Mouse (Mus musculus): ENCODE measurements around the gene Slit3.
A peak's percentile ranks its signal among the peaks of the same experiment; 100 is the strongest.

Gene Slit3

DNA sequence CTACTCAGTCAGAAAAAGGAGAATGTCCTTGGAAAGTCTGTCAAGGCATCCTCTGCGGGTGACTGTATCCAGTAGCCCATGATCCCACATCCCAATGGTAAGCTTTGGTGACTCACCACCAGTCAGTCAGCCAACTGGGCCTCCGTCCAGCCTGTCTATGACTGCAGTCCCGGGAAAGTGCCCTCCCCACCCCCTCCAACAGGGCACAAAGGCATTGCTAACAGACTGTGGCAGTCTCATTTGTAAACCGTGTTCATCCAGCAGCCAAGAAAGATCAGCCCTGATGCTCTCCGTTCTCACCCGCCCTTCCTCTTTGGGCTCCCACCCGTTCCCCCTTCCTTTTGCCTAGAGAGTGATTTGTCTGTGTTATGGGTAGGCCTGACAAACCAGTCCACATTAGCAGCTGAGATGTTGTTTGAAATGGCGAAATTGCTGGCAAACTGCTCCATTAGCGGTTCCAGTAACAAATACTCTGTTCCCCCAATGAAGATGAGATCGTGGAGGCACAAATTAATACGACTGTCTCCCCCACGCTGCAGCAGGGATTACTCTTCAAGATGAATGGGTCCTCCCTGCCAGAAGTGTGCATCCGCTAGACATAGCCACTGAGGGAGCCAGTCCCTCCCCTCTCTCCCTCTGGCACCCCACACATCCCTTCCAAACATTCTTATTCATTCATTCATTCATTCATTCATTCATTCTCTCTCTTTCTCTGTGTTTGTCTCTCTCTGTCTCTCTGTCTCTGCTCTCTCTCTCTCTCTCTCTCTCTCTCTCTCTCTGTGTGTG, 466.3 kb downstream of the Slit3 start:
- peak; percentile 87 for DNase-seq (ENCODE audit: low spot score)

- DNase-seq (ENCODE audit: low spot score): no peak
Observed at GRCm38 (mm10) chr11:35589892-35590291, 468.9 kb downstream of the Slit3 start.

GRCm38 (mm10) chr11:35593146-35594034, 472.4 kb downstream of the Slit3 start:
- no peak for DNase-seq (ENCODE audit: low spot score)

DNA sequence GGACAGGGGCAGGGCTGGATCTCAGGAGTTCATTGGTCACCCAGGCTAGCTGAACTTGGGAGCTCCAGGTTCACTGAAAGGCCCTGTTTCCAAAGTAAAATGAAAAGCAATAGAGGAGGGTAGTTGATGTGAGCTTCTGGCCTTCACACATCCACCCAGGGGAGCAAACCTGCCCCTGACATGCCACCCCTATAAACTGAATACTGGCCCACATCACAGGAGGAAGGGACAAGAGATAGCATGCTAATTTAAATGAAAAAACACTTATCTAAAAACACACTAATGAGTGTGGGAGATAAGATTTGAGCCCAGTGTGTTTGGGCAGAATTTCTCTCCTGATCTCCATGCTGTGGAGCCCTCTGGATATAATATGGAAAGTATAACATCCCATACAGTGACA, 475.0 kb downstream of the Slit3 start:
- DNase-seq (ENCODE audit: low spot score): no peak

- DNase-seq (ENCODE audit: low spot score): peak; percentile 35
Observed at GRCm38 (mm10) chr11:35597882-35598281, 476.9 kb downstream of the Slit3 start.

DNA sequence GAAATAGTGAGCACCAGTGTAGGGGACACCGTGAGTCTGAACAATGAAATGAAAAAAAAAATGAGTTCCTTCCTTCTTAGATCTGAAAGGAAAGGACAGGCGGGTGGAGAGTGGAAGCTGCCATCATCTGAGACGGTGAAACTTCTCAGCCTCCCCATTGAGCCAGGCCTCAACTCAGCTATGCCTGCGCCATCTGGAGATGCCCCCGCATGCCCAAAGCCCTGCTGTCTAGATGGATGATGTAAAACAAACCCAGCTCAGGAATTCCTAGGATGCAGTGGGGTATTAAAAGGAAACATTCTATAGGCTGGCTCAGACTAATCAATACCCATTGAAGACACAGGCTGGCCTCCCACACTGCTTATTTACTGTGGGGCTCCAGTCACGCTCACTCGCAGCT, 477.7 kb downstream of the Slit3 start:
- peak; percentile 49 for DNase-seq (ENCODE audit: low spot score)

DNA sequence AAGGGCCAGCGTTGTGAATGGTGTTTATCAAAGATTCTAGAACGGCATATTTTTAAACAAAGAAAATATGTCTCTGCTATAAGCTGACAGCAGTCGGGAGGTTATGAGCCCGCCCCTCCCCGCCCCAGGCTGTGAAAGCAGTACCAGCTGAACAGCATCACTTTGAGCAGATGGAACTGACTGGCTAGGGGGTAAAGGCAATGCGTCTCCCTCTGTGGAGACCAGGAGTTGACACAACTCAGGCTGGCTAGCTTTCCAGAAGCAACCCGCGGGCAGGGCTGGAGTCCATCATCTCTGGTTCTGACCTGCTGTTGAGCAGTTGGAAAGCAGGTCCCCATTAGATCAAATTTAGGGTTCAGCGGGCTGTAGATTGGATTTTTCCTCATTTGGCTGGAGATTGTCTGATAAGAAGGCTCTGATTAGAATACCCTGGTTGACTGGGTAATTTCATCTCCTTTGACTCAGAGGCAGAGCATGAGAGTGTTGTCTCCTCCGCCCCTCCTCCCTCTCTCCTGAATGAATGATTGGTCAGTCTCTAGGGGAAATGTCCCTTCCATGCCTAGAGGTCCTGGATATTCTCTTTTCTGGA, 480.7 kb downstream of the Slit3 start:
- DNase-seq (ENCODE audit: low spot score): no peak

DNA sequence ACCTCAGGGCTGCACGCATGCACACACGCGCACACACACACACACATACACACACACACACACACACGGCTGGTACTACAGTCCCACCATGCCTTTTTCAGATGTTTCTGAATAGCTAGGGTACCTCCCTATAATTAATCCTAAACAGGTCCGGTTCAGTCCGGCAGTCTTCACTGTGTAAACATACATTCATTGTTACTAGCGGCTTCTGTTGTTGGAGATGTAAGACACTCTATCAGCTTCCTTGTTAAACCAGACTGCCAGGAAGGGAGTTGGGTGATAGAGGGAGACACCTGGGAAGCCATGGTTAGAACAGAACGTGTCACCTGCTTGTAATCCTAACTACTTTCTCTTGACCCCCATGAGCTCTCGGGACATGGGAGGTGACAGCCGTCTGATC, 481.6 kb downstream of the Slit3 start:
- no peak for DNase-seq (ENCODE audit: low spot score)

- no peak for DNase-seq (ENCODE audit: low spot score)
Observed at GRCm38 (mm10) chr11:35603946-35604345, 482.9 kb downstream of the Slit3 start.

DNA sequence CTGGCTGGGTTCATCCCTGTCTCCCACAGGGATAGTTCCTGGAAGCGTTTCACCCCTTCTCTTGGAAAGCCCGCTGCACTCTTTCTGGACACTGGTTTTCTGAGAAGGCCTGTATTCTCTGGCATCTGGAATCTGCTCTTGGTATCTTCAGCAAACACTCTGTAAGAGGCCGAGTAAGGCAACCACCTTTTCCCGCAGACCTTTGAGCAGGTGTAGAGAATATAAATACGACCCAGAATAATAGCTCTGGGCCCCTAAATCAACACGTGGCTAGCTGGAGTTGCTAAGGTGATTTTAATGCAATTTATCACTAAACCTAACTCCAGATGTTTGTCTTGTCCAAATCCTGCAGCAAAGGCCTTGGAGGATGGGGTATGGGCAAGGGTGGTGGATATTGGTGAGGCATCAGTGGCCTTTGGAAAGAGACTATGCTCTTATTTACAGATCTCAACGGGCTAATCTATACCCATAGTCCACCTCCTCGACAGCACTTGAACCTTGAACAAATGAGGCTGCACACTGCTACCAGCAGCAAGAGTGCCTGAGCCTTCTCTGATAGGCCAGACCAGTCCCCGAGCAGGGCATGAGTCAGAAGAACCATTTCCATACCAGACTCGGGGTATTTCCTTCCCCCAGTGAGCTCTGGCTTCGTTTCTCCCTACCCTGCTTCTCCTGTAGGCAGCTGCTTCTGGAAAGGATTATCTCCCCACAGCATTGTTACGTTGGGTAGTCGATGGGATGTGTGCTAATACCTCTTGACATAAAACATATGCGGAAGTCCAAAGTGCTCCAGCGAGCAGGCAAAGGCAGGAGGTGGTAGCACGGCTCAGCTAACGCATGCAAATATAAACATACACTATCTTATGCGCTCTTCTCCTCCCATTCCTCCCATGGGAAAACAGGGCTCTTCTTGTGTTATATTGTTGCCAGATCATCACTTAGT, 484.1 kb downstream of the Slit3 start:
- no peak for DNase-seq (ENCODE audit: low spot score)

- DNase-seq (ENCODE audit: low spot score): peak; percentile 53
Observed at GRCm38 (mm10) chr11:35607191-35607590, 486.2 kb downstream of the Slit3 start.

DNA sequence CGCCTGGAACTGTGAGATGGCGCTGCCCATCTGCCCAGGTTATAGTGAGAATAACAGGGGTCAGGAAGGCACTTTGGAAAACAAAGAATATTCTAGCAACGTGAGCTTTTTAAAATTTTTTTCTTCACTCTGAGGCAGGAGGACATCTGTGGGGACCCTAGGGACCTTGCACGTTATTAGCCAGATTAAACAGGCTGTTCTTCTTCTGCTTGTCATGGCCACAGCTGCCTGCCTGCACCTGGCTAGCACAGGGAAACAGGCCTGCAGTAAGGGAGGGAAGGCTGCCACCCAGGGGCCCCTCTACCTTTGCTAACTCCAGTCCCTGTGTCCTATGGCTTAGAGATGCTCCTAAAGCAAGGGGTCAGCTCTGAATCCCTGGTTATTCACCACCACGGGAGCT, 487.8 kb downstream of the Slit3 start:
- no peak for DNase-seq (ENCODE audit: low spot score)

DNA sequence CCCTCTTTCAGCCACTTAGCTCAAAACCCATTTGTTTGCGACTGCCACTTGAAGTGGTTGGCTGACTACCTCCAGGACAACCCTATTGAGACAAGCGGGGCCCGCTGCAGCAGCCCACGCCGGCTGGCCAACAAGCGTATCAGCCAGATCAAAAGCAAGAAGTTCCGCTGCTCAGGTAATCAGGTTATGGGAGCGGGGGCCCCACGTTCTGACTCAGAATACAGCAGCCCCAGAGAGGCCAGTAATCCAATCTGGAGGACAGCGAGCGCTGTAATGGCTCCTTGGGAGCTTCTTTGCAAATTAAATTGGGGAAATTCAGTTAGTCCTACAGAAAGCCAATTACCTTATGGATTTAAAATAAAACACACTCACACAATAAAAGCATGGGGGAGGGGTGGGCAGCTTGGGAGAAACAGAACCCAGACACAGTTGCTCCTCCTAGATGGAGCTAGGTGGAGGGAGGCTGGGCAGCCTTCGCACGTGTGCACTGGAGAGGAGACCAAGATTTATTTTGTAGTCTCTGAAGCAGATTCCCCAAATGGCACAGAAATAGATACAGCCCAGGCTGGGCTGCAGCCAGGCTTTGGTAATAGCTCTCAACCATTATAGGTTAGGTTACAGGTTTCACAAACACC, 491.4 kb downstream of the Slit3 start:
- no peak for DNase-seq (ENCODE audit: low spot score)

GRCm38 (mm10) chr11:35614530-35614929, 493.5 kb downstream of the Slit3 start:
- no peak for DNase-seq (ENCODE audit: low spot score)

DNA sequence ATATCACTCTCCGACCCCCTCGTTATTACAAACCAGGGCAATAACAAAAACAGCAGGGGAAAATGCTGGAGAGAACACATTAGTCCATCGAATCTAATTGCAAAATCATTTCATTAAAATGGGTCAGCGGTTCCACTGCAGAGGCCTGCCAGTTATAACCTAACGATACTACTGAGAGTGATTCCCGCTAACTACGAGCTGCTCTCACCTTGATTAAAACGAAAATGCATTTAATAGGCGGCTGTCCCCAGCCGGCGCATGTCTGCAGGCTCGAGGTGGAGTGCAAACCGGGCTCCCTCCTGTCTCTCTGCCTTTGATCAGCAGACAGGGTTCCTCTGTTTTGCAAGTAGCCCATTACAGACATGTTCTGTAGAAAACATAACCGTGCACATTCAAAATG, 498.4 kb downstream of the Slit3 start:
- no peak for DNase-seq (ENCODE audit: low spot score)

DNA sequence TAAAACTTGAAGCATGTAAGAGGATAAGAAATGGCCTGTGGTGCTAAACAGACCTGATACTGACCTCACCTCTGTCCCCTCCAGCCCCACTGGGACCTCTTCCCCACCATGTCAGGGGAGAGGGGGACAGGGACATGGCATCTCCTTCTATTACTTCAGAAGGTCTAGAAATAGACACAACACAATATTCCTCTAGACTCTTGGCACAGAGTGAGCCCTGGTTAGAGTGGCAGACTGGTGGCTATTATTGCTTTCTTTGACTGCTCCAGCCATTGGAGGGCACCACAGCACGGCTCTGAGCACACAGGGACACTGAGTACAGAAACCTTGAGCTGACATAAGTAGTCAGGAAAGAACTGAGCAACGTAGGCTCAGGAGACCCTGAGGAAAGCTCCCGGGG, 501.7 kb downstream of the Slit3 start:
- no peak for DNase-seq (ENCODE audit: low spot score)

DNA sequence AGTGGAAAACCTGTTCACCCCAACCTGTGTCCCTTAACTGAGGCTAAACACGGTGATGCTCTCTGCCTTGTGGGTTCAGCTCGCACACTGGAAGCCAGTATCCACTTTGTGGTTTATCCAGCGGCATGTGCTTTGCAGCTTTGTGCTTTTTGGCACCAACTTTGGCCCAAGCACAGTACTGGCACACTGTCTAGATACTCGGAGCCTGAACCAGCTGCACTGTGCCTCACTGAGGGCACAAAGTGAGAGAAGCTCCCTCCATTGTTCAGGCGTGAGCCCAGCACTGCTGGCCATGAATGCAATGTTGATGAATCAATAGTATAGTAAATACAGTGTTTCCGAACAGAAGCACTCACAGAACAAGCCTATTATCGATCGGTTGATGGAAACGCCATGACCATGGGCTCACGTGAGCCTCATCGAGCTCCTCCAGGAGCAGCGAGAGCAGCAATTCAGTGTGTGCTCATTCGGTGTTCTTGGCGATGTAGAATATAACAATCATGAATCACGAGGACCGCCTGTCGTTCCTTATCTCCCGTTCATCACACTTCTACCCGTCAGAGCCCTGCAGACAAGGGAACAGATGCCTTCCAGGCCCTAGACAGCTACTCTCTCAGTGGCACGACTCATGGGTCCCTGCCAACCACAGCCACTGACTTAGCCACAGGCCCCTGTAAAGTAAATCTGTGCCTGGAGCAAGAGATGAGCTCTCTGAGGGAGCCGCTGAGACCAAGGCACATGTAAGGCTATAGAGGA, 503.7 kb downstream of the Slit3 start:
- peak; percentile 63 for DNase-seq (ENCODE audit: low spot score)

- no peak for DNase-seq (ENCODE audit: low spot score)
Observed at GRCm38 (mm10) chr11:35625576-35625975, 504.6 kb downstream of the Slit3 start.

DNA sequence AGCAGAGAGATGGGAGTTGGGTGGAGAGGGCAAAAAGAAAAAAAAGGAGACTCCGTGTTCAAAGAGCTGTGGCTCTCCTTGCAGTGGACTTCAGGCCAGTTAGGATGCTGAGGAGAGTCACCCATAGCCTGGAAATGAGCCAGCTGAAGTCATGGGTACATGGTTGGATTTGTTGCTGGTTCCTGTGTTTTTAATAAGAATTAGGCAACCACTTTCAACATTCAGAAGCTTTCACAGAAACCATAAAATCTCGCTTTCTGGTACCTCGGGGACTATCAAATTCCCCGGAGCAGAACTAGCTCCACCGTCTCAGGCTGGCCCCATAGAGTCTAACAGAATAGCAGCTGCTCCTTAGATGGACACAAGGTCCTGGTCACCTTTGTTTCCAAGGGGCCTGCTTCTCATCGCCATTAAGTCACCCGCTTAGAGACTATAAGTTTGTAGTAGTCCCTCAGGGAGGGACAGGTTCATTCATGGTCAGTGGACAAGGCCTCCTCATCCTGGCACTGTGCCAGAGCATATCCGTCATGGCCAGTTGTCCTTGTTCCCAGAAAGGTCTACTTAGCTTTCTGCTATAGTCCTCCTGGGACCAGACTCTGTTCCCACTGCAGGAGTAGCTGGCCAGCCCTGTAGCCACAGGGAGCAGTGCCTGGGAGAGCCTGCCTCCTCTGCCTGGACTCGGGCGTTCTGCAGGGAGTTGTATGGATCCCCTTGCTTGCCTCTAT, 505.3 kb downstream of the Slit3 start:
- DNase-seq (ENCODE audit: low spot score): no peak

DNA sequence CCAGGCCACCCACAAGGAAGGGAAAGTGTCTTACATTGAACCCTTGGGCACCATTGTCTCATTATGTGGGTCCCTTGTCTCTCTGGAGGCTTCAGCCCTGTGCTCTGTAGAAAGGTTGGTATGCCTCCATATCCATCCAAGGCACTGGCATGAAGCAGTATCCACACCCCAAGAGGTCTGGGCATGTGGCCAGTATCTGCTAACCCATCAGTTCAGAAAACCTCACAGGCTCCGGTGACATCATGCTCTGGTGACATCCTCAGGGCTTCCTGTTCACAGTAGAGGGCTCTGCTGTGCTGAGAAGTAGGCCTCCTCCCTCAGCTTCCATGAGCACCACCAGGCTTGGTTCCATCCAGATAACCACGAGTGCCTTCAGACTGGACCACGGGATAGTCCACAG, 506.8 kb downstream of the Slit3 start:
- no peak for DNase-seq (ENCODE audit: low spot score)

Measured in layer of hippocampus, adult 11-12 months (tissue).